Mouse (Mus musculus): ENCODE results near the gene Hist1h2an.
"Not testable (repeated sequence)": the region's sequence is repeated elsewhere in the genome, so short reads cannot be mapped to it uniquely, and the experiment has no call there.

The Hist1h2an gene

GRCm38 (mm10) chr13:21786899-21787629, at the start of gene Hist1h2an, which contains the start of gene Hist1h2bp:
TSS of gene Hist1h2an (minus strand) at chr13:21787218.
TSS of gene Hist1h2bp (plus strand) at chr13:21787461.
- peak; percentile 95 for DNase-seq

GRCm38 (mm10) chr13:21833461-21833860, 46.4 kb upstream of the Hist1h2an start, which contains the start of the genes Hist1h2ap and Hist1h2br:
TSS of gene Hist1h2ap (minus strand) at chr13:21833507.
TSS of gene Hist1h2br (plus strand) at chr13:21833743.
- not testable (repeated sequence) for DNase-seq

GRCm38 (mm10) chr13:21831418-21832394, 44.7 kb upstream of the Hist1h2an start, which contains the start of gene Hist1h4n:
TSS of gene Hist1h4n (minus strand) at chr13:21832196.
- DNase-seq, result peak; percentile 52

GRCm38 (mm10) chr13:21830344-21830743, 43.3 kb upstream of the Hist1h2an start:
- DNase-seq, result no peak

GRCm38 (mm10) chr13:21828511-21828910, 41.5 kb upstream of the Hist1h2an start:
- DNase-seq, result no peak

- not testable (repeated sequence) for DNase-seq
Observed at GRCm38 (mm10) chr13:21820082-21820890, 33.3 kb upstream of the Hist1h2an start.

- not testable (repeated sequence) for DNase-seq
Observed at GRCm38 (mm10) chr13:21812092-21812491, 25.1 kb upstream of the Hist1h2an start.

- peak; percentile 60 for DNase-seq
Observed at GRCm38 (mm10) chr13:21811539-21811938, 24.5 kb upstream of the Hist1h2an start, which contains the start of gene Hist1h4m. TSS of gene Hist1h4m (plus strand) at chr13:21811746.

GRCm38 (mm10) chr13:21811074-21811473, 24.1 kb upstream of the Hist1h2an start:
- not testable (repeated sequence) for DNase-seq

- not testable (repeated sequence) for DNase-seq
Observed at GRCm38 (mm10) chr13:21810073-21810472, 23.1 kb upstream of the Hist1h2an start, which contains the start of the genes Hist1h2bq and Hist1h2ao. TSS of gene Hist1h2bq (minus strand) at chr13:21810197. TSS of gene Hist1h2ao (plus strand) at chr13:21810465.

- not testable (repeated sequence) for DNase-seq
Observed at GRCm38 (mm10) chr13:21803058-21803457, 16.0 kb upstream of the Hist1h2an start.

- DNase-seq, result not testable (repeated sequence)
Observed at GRCm38 (mm10) chr13:21797163-21797562, 10.1 kb upstream of the Hist1h2an start.

- DNase-seq, result no peak
Observed at GRCm38 (mm10) chr13:21795584-21795983, 8.6 kb upstream of the Hist1h2an start.

- no peak for DNase-seq
Observed at GRCm38 (mm10) chr13:21790601-21791283, 3.7 kb upstream of the Hist1h2an start.

- DNase-seq, result no peak
Observed at GRCm38 (mm10) chr13:21789925-21790324, 2.9 kb upstream of the Hist1h2an start.

- no peak for DNase-seq
Observed at GRCm38 (mm10) chr13:21787760-21788593, 959 bp upstream of the Hist1h2an start.

GRCm38 (mm10) chr13:21786189-21786898, 674 bp downstream of the Hist1h2an start:
- no peak for DNase-seq

GRCm38 (mm10) chr13:21784311-21784710, 2.7 kb downstream of the Hist1h2an start:
- DNase-seq, result no peak

GRCm38 (mm10) chr13:21783734-21784161, 3.3 kb downstream of the Hist1h2an start:
- peak; percentile 28 for DNase-seq

GRCm38 (mm10) chr13:21783255-21783617, 3.8 kb downstream of the Hist1h2an start, which contains the start of gene Hist1h3i:
TSS of gene Hist1h3i (minus strand) at chr13:21783370.
- peak; percentile 76 for DNase-seq

Measured in layer of hippocampus, adult 9-11 months (tissue).